Comparison of ENCODE assay signal across 28 mouse cellular contexts in genomic region chr9:59731136-59731535, GRCm38 (mm10). TPM values are rescaled to one million over a fixed set of nuclear protein-coding genes. Genes with fewer than 3 reads are reported as not detected.
"Had no signal": no experiment of that assay in that cellular context is flagged by ENCODE, and none has a peak within 500 bp of the region (broad histone marks: within the 10 kb centered on the region; RNA-seq: fewer than 3 reads in every experiment).

No protein-coding gene starts in this region.

- H3K27ac ChIP-seq: gastrocnemius, adult 2 months; heart, adult 2 months; heart, embryonic 13.5 days; heart, embryonic 15.5 days; hindbrain, embryonic 13.5 days; hindbrain, embryonic 15.5 days; hindbrain, postnatal 0 days; kidney, embryonic 15.5 days; kidney, postnatal 0 days; left cerebral cortex, adult 2 months; limb, embryonic 10.5 days; limb, embryonic 12.5 days; liver, embryonic 13.5 days had no signal

- H3K4me1 ChIP-seq: hindbrain, embryonic 13.5 days; hindbrain, embryonic 15.5 days; limb, embryonic 10.5 days; limb, embryonic 12.5 days had no signal

- H3K4me3 ChIP-seq: gastrocnemius, adult 2 months; heart, adult 2 months; heart, embryonic 13.5 days; heart, embryonic 15.5 days; hindbrain, embryonic 13.5 days; hindbrain, embryonic 15.5 days; kidney, embryonic 15.5 days; left cerebral cortex, adult 2 months; limb, embryonic 10.5 days; limb, embryonic 12.5 days; liver, embryonic 13.5 days had no signal

- H3K4me2 ChIP-seq: heart, embryonic 11.5 days; heart, embryonic 13.5 days; heart, embryonic 15.5 days; hindbrain, embryonic 13.5 days; hindbrain, embryonic 15.5 days; kidney, embryonic 15.5 days; limb, embryonic 12.5 days; liver, embryonic 13.5 days had no signal

- H3K9ac ChIP-seq: heart, embryonic 13.5 days; heart, embryonic 15.5 days; hindbrain, embryonic 13.5 days; hindbrain, embryonic 15.5 days; kidney, embryonic 15.5 days; limb, embryonic 12.5 days; liver, embryonic 13.5 days had no signal

- DNase-seq: gastrocnemius, adult 2 months; gastrocnemius, postnatal 10 days; gastrocnemius, postnatal 36 days; heart, adult 11 months; heart, adult 2 months; heart, postnatal 14 days; heart, postnatal 36 days; kidney, adult 11 months; kidney, adult 2 months; kidney, adult 9 months; kidney, postnatal 14 days; kidney, postnatal 36 days; layer of hippocampus, adult 9-11 months; layer of hippocampus, postnatal 36 days; liver; liver, embryonic 13.5 days had no signal

- ATAC-seq: hindbrain, postnatal 0 days; intestine, embryonic 16.5 days had no signal

- H3K9me3 ChIP-seq: heart, embryonic 13.5 days; heart, embryonic 15.5 days; hindbrain, embryonic 13.5 days; hindbrain, embryonic 15.5 days; kidney, embryonic 15.5 days; limb, embryonic 10.5 days; limb, embryonic 12.5 days; liver, embryonic 13.5 days had no signal

- H3K36me3 ChIP-seq: heart, embryonic 13.5 days; heart, embryonic 15.5 days; hindbrain, embryonic 13.5 days; hindbrain, embryonic 15.5 days; kidney, embryonic 15.5 days; limb, embryonic 10.5 days; limb, embryonic 12.5 days; liver, embryonic 13.5 days had no signal

- H3K27me3 ChIP-seq: heart, embryonic 13.5 days; heart, embryonic 15.5 days; hindbrain, embryonic 13.5 days; hindbrain, embryonic 15.5 days; kidney, embryonic 15.5 days; limb, embryonic 12.5 days; liver, embryonic 13.5 days had no signal

RNA-seq across cellular contexts. Expression of gene Gramd2, which starts 51.2 kb away (rescaled TPM):
- total RNA-seq: heart, adult 2 months; heart, postnatal 36 days had no signal
